Mouse (Mus musculus) lung, postnatal 4 days (tissue): ENCODE measurements around the gene Erp27.
"Not testable (repeated sequence)": the region's sequence is repeated elsewhere in the genome, so short reads cannot be mapped to it uniquely, and the experiment has no call there.

Experiments
- DNase-seq, 2 experiments: peaks; one replicate each; pipeline ENCODE4 v3.0.0; 2021

Erp27 gene

DNA sequence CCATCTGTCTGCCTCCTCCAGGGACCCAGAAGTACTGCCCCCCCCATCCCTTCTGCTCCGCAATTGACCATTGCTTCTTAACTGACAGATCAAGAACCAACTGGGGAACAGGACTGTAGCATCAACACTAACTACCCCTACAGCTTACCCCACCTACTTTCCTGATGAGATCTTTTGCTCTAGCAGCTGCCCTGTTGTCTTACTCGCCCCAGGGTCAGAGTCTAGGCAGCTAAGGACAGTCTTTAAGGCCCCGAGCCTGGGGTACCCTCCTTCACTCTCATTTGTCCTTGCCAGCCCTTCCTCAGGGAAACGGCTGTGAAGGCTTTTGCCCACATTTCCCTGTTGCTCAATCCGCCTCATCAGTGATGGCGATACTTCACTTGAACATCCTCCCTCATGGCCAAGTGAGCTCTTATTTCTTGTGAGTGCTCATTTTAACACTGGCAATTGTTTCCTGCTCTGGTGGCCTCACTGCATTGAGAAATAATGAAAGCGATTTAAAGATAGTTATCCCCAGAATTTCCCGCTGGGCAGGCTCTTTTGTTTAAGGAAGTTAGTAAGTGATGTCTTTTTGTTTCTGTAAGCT is 18.0 kb downstream of the Erp27 start:
- peak in 1 of 2 experiments; percentile 43 for DNase-seq

DNA sequence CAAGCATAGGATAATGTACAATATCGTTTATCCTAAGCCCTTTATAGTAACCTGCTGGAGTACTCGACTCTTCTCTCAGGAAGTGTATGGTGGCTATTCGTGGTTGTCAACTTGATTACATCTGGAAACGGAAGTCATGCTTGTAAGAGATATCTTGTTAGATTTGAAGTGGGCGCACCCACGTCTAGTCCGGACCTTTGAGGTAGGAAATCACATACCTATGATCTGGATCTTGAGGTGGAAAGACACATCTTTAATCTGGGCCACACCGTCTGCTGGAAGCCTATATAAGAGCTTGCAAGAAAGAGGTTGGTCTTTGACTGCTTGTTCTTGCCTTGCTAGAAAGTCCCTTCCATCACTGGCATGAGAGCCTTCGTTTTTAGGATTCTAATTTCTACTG is 19.5 kb downstream of the Erp27 start:
- no peak for DNase-seq

DNA sequence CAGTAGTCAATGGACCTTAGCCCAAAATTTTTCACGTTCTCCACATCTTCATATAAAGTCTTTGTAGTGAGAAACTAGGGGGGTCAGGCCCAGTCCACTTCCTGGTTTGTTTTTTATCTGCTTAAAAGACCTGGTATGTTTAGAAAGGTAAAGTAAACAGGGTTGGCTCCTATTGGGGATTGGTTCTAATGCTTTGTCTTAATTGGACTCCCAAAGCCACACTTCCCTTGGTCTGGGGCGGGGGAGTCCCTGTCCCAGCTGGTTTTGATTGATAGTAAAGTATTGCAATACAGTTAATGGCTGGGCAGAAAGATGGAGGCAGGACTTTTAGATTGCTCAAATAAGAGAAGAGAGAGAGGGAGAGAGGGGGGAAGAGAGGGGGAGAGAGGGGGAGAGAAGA is 21.0 kb downstream of the Erp27 start:
- no peak for DNase-seq

DNA sequence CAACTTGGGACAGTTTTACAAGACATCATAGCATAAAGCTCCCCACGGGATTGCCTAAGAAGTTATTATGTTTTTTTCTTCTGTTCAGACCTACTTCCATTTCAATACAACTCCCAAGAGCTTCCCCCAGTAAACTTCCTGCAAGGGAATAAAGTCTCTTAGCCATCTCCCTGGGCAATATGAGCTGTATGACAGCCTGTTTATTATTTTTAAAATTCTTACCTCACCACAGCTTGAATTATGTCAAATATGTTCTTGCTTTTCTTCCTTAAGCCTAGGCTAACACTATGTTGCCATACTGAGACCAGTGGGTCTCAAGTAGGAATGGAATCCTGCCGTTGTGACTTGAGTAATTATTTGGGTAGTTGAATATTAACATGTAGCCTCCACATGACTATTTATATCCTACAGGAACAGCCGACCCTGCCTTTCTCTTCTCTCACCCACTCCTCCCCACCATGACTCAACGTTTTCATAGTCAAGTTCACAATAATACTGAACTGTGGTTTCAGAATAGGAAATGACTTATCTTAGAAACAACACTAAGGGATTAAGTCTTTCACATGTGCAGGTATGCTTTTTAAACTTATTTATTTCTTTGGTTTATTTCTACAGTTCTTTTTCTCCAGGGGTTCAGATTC is 21.5 kb downstream of the Erp27 start:
- no peak for DNase-seq

DNA sequence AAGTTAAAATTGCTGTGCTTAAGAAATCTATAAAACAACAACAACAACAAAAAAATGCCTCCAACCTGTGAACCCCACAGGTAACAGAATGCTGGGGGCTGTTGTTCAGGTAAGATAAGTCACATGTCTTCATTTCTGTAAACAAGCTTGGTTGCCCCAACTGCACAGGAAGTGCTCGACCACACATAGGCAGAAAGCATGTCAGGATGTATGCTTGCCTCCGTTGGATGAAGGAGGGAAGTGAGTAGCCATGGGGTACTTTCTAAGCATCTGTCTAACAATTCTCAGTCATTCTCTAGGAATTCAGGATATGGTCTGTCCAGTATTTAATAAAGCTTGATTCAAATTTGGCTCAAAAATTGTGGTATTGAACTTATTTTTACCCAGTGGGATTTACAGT is 23.0 kb downstream of the Erp27 start:
- no peak for DNase-seq

DNA sequence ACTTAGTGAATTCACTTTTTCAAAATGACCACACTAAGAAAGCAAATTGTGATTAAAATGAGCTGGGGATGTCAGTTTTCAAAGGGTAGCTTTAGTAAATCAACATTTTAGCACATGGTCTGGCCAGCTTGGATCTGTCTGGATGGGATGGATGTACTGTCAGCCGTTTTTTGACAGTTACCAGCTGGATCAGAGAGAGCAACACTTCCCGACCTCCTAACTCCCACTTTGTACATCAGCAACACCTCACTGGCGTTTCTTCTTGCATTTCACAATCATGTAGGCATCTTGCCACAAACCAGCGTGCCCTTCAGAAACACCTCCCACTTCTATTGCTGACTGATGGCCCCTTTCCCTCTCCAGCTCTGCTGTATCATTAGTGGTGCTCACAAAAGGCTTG is 23.8 kb downstream of the Erp27 start:
- peak; percentile 67 to 73 for DNase-seq

DNA sequence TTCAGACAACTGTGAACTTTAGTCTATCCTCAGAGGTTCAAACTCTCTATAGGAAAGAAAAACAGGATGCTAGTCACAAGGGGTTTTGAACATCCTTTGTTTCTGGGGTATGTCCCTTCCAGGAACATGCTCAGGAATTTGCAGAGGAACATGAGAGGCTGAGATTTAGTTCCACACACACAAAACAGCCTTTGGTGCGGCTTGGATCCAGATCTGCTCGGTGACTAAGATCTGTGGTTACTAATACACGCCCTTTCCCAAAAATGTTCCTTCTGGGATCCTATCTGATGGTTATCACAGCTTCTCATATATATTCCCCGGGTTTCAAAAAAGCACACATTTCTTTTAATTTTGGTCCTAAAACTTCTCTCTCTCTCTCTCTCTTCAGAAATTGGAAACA is 24.2 kb downstream of the Erp27 start:
- no peak for DNase-seq

DNA sequence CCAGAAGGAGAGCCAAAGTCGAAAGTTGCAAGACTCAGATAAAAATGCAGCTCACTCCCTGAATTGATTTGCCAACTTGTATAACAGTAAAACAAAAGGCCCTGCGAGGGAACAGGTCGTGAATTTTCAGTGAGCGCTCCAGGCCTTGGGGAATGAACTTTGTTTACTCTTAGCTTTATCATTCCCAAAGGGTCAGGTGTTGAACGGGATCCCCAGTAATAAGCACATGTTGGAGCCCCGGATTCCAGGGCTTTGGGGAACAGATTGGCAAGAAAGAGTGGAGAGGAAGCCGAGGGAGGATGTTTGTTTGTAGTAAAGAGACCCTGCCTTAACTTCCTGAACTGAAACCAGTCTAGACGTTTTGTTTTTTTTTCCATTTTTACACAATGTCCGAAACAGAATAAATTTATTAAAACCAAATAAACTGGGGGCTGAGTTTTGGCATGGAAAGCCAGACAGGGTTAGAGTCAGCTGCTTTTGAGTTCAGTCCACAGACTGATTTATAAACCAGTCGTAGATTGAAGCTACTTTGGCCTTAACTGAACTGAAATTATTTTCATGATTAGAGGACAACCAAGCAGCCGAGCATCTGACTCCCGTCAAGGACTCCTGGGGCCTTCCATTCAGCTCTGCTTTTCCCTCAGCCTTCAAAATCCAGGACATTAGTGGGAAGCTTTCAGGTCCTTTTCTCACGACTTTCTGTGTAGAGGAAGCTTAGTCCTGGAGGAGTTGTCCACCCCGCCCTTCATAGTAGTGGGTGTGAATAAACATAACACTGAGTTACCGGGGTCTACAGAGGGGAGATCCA is 27.2 kb downstream of the Erp27 start:
- DNase-seq = peak in 1 of 2 experiments; percentile 31

DNA sequence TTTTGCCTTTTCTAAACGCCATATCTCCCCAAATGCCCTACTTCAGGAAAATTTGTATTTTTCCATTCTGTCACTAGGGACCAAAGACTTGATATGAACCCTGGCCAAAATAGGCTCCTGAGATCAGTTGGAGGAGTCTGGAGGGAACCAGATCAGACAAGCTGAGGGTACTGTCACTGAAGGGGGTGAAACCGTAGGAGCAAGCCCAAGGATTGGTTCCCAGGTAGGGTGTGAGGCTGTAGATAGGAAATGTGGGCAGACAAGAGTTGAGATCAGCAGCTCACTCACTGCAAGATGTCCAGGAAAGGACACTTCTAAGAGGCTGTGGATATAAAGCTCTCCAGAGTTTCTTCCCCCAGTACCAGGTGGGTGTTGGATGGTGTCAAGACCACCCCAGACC is 30.0 kb downstream of the Erp27 start:
- no peak for DNase-seq

DNA sequence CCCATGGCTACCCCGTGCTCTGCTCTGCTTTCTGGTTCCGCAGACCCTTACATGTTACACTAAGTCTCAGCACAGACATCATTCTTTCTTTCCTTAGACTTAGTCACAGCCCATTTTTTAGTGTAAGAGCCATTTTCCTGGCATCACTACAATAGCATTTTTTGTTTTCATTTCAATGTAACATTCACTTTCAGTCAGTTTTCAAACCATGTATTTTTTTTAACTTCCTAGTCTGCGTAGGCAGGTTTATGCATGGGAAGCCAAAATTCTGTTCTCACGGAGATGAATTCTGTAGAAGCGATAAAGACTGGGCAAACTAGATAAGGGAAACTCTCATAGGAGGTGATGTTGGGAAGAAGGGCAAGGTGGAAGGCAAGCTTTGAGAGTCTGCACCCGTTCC is 32.4 kb downstream of the Erp27 start:
- DNase-seq = no peak

DNA sequence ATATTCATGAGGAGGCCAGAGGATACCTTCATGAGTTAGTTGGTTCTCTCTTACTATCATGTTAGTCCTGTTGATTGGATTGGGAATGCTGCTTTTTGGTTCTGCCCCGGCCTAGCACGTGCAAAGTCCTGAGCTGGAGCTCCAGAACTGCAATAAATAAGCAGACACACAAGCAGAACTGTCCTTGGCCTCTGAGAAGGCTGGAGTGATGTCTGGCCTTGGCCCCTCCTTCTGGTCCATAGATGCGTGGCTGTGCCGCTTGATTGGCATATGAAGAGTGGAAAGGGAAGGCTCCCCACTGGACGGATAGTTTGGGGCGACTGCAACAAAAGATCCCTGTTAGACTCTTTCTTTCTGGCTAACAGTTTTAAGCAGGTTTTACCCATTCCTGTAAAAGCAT is 32.9 kb downstream of the Erp27 start:
- no peak for DNase-seq

DNA sequence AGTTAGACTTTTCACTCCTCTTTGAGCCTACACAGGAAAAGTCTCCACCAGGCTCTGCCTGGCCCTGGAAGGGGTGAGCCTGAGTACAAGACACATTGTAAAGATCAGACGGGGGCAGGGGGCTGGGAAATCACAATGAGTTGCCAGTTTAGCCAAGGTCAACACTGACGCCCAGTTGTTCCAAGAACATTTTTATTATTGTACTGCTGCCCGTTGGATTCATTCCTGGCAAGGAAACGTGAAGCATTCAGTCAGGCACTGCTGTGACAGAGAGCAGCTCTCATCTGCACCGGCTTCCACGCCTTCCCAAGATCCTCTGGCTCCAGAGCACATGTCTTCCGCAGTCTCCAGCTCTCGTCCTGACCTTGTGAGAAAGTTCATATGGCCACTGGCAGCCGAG is 34.1 kb downstream of the Erp27 start:
- DNase-seq = peak; percentile 62 to 87

DNA sequence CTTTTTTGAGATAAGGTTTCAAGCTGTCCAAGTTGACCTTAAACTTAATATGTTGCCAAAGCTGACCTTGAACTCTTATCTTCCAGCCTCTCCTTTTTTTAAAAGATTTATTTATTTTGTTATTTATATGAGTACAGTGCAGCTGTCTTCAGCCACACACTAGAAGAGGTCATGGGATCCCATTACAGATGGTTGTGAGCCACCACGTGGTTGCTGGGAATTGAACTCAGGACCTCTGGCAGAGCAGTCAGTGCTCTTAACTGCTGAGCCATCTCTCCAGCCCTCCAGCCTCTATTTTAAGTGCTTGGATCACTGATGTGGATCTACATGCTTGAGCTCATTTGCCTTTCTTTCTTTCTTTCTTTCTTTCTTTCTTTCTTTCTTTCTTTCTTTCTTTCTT is 37.2 kb downstream of the Erp27 start:
- DNase-seq = not testable (repeated sequence)

DNA sequence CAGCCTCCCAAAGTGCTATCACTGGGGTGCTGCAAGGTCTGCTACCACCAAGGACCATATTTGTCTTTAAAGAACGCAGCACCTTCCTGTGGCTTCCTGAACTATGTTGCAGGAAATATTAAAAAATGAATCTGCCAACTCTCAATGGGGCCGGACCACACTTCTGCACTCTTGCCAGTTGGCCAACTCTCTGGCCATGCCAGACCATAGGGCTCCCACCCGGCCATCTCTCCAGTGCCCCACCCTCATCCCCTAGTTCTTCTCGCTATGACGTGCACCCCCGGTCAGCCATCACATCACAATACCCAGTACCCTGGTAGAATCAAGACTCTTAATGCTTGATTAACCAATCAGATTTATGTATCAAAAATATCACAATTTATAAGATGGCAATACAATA is 38.0 kb downstream of the Erp27 start:
- no peak for DNase-seq

DNA sequence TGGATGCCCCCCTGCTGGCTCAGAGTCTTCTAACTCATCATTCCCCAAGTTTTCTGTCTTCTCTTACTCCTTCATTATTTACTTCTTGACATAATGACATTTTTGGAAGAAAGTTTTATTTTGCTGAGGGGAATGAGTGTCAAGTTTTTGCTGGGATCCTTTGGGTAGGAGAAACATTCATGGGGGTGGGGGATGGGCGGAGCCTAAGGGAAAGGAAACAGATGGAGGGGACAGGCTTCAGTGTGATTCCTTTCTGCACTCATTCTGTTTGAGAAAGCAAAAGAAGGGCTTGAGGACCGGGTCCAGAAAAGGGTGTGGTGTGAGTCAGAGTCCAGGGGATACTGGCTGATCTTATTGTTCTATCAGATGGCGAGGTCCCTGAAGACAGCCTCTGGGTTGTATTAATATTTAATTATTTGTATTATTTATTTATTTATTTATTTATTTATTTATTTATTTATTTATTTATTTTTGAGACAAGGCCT is 38.5 kb downstream of the Erp27 start:
- no peak for DNase-seq

DNA sequence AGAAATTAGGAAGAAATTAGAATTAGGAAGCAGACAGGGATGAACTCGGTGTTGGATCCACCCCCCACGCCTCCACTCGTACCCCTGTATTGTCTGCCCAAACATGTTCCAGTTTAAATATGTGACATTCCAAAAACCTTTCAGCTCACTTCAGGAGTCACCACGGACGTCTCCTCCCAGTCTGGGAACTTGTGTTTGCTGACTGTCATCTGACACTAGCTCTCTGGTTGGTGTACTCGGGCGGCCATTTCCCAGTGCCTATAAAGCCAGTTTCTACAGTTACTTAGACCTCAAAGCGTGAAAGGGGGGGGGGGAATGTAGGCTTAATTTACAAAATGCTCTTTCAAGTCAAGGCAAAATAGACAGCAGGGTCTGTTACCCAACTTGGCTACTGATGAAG is 40.3 kb downstream of the Erp27 start:
- DNase-seq = no peak

DNA sequence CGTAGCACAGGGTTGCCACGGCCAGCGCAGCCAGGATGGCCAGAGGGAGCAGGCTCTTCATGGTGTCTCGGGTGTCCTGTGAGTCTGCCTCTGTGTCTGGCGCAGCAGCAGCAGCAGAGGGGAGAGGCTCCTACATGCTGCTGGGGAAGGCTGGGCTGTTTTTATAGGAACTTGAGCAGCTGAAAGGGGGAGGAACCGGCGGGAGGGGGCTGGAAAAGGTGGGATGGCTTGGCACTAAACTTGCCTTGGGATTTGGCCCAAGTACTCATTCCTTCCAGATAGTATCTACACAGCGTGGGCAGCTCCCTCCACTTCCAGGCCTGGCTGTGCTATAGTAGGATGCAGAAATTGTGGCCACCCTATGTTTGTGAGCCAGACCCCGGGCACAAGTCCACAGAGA is 46.3 kb downstream of the Erp27 start, which contains the start of gene Mgp:
Gene Mgp (minus strand): TSS at position 154 of the 400 bp plus-strand sequence.
- DNase-seq = peak; percentile 46 to 61

DNA sequence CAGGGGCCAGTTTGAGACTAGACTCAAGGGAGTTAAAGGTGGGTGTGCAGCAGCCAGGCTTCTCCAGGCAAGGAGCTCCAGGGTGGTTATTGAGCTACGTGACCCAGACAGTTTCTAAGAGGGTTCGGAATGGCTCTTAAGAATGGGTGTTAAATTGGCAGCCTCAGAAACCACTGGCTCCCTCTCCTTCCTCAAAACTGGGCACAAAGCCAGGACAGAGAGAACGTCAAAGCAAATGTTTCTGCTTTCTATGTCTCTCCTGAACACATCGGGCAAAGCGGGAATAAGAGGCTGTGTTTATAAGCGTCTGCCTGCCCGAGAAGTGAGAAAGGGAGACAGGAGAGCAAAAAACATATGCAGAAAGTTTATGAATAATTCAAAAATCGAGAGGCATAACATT is 47.4 kb downstream of the Erp27 start:
- peak in 1 of 2 experiments; percentile 37 for DNase-seq

DNA sequence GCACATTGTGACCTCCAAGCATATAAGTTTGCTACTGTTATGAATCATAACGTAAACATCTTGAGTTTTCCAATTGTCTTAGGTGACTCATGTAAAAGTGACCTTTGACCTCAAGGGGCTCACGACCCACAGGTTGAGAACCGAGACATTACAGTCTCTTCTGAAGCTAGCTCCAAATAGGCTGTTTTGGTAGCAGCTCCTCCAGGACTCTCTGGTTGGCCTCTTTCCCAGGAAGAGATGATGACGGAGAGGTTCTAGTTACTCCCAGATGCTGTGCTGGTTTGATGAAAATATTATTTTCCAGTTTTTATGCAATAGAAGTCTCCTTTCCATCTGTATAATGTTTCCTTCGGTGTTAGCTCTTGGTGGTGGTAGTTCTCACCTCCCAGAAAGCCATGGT is 53.1 kb downstream of the Erp27 start:
- no peak for DNase-seq

DNA sequence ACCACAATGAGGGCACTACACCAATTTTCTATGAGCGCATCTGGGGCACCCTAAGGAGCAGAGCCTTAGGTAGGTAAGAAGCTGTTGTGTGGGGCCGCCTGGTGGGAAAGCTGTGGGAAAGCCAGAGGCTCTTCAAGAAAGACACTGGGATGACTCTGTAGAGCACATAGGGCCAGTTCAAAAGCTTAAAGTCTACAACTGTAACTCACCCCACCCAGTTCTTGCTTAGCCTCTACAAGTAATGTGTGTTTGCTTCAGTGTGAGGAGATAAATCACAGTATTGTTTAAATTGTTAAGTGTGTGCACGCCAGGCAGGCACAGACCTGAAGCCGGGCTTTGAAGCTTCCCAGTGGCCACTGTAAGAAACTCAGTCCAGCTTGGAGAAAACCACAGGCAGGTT is 55.8 kb downstream of the Erp27 start:
- no peak for DNase-seq

DNA sequence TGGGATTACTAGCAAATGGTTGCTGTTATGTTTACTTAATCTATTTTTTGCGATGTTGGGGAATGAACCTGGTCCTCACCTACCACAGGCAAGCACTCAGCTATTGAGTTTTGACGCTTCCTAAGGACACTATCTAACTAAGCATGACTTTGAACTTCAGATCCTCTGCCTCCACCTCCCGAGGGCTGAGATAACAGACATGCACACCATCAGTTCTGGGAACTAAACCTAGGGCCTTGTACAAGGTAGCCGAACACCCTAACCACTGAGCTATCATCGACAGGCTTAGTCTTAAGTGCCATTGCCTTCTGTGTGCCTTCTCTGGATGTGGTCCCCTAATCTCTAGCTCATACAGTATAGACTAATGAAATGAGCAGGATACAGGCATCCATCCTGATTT is 56.6 kb downstream of the Erp27 start:
- DNase-seq = no peak

DNA sequence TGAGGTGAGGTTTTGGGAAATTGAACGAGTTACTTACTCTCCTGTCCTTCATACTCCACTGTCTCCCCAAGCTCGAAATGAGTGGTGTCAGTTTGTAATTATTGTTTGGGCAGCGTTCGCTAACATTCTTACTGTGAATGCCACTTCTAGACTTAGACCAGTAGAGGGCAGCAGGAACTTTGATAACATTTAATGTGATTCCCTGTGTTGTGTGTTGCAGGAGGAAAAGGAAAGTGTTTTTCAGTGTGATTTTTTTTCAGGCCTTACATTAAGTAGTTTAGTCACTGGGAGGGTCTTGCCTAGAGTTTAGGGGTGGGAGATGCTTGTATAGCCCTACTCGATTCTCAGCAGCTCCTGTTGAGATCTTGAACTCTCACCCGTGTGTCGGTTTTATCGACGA is 61.0 kb downstream of the Erp27 start:
- DNase-seq = peak in 1 of 2 experiments; percentile 28

DNA sequence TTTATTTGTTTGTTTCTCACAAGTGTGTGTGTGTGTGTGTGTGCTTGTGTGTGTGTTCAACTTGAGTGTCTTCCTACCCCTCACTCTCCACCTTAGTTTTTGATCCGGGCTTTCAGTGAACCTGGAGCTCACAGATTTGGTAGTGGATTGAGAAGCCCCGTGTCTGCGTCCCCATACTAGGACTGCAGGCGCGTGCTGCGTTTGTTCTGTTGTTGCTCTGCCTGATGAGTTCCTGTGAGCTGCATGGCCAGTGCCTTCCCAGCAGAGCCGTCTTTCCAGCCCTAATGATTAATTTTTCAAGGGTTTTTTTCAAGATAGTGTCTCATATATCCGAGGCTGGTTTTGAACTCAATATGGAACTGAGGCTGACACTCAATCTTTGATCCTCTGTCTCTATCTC is 63.6 kb downstream of the Erp27 start:
- no peak for DNase-seq

DNA sequence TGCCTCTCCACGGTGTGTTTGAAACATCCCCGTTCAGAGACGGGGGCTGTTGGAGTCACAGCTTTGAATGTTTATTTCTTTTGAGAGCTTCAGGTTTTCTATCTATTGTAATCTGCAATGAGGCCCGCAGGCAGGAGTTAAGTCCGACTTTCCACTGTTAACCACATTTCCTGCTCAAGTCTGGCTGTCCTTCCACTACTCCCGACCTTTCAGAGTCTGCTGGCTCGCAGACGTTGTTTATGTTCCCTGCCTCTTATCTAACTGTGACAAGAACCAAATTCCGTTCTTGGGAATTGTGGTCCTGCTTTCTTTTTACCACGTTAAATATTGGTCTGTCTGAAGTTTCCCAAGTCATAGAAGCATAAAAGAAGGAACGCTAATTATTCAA is 64.1 kb downstream of the Erp27 start:
- peak; percentile 33 to 56 for DNase-seq
